Mouse (Mus musculus) liver, embryonic 15.5 days (tissue): ENCODE data around the gene Wtip. TPM values are rescaled to one million over a fixed set of nuclear protein-coding genes. Genes with fewer than 3 reads are reported as not detected.
"Not testable (repeated sequence)": the region's sequence is repeated elsewhere in the genome, so short reads cannot be mapped to it uniquely, and the experiment has no call there.

ENCODE experiments used
- ATAC-seq: fragments of 200-750 bp; cut with Nextera tagmentation; 2 replicates; pipeline ENCODE4 v1.8.0; 2017; ENCODE audit warnings: moderate number of reproducible peaks, mild to moderate bottlenecking, moderate library complexity; ENCODE audit not compliant: insufficient read depth
- H3K27ac ChIP-seq: fragments of 300-500 bp; sonication (generic); replicated peaks from 2 replicates; pipeline ENCODE4 v1.5.1; 2015; ENCODE audit warnings: mild to moderate bottlenecking, inconsistent platforms
- H3K27me3 ChIP-seq: fragments of 300-500 bp; sonication (generic); 2 replicates; pipeline ENCODE4 v1.6.1; 2015; ENCODE audit warnings: mild to moderate bottlenecking, inconsistent platforms
- H3K36me3 ChIP-seq: fragments of 300-500 bp; sonication (generic); replicated peaks from 2 replicates; pipeline ENCODE4 v1.6.1; 2015; ENCODE audit warnings: moderate library complexity, mild to moderate bottlenecking, inconsistent platforms
- H3K4me1 ChIP-seq: fragments of 300-500 bp; sonication (generic); replicated peaks from 2 replicates; pipeline ENCODE4 v1.6.1; 2015; ENCODE audit warnings: inconsistent platforms
- H3K4me2 ChIP-seq: fragments of 300-500 bp; sonication (generic); 2 replicates; pipeline ENCODE4 v1.6.1; 2015; ENCODE audit warnings: moderate library complexity, mild to moderate bottlenecking, inconsistent platforms
- H3K4me3 ChIP-seq: fragments of 300-500 bp; sonication (generic); replicated peaks from 2 replicates; pipeline ENCODE4 v1.5.1; 2015; ENCODE audit warnings: mild to moderate bottlenecking, inconsistent platforms
- H3K9ac ChIP-seq: fragments of 300-500 bp; sonication (generic); 2 replicates; pipeline ENCODE4 v1.6.1; 2015; ENCODE audit warnings: moderate library complexity, mild to moderate bottlenecking, inconsistent platforms
- H3K9me3 ChIP-seq: fragments of 300-500 bp; sonication (generic); replicated peaks from 2 replicates; pipeline ENCODE4 v1.6.1; 2016; ENCODE audit warnings: inconsistent platforms
- WGBS: fragments of 180-500 bp; shearing (Covaris S2); methylation state at CpG from one replicate; pipeline ENCODE4 v1.1.7; 2015; ENCODE audit warnings: mixed read lengths; ENCODE audit not compliant: insufficient replicate concordance; 5-methylcytosine and 5-hydroxymethylcytosine counted together
- polyA plus RNA-seq: library from polyadenylated mRNA; unstranded; fragments of >200 nt; fragmentation: Nextera tagmentation; extraction: Ambion mirVana; gene quantifications from 2 replicates; pipeline ENCODE4 v1.2.1, GENCODE M21; 2015

Gene Wtip
- polyA plus RNA-seq, 1 experiment from 2014 or later = 0.33 TPM

DNA sequence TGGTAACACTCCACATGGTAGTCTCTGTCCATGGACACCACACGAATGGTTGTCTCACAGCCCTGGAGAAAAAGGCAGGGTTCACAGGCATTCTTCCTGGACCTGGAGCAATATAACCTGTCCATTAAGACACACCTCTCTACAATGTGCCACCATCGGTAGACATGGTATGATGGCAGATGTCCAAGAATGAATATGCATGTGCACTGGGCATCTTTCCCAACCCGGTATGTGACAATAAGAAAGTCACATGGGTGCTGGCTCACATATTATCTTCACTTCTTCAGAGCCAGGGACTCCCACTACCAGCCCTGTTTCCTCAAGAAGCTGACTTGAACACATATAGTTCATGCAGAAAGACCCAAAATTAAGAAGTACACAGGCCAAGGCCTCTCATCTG lies 16.5 kb downstream of the Wtip start:
- H3K27me3 ChIP-seq = no peaks in the 10 kb centered on the region
- peaks cover 12% of the 10 kb centered on the region; the same call in 1 of the 2 replicates for H3K36me3 ChIP-seq
- H3K9me3 ChIP-seq = no peaks in the 10 kb centered on the region
- H3K4me1 ChIP-seq = no peaks in the 10 kb centered on the region
- no peak overlapping the region for H3K9ac ChIP-seq
- H3K4me2 ChIP-seq = no peak overlapping the region
- no peak overlapping the region for H3K4me3 ChIP-seq
- no peak for ATAC-seq
- 67% methylated on average over 3 of the region's 3 CpGs for WGBS
- no peak overlapping the region for H3K27ac ChIP-seq

GRCm38 (mm10) chr7:34109190-34109589 lies 23.9 kb downstream of the Wtip start:
- no peak for ATAC-seq
- Histone ChIP-seq H3K27ac (no peak overlapping the region), H3K9ac (no peak overlapping the region), H3K9me3 (no peaks in the 10 kb centered on the region), H3K4me3 (no peak overlapping the region), H3K4me2 (no peak overlapping the region), H3K27me3 (no peaks in the 10 kb centered on the region), H3K4me1 (no peaks in the 10 kb centered on the region), H3K36me3 (peaks cover 11% of the 10 kb centered on the region; the same call in 1 of the 2 replicates)
- WGBS = 72% methylated on average over 5 of the region's 5 CpGs

- no peak for ATAC-seq
- no peak overlapping the region for H3K27ac ChIP-seq
- no peaks in the 10 kb centered on the region for H3K4me1 ChIP-seq
- no peak overlapping the region for H3K9ac ChIP-seq
- no peaks in the 10 kb centered on the region for H3K27me3 ChIP-seq
- no peak overlapping the region for H3K4me2 ChIP-seq
- H3K36me3 ChIP-seq = no peaks in the 10 kb centered on the region
- H3K4me3 ChIP-seq = no peak overlapping the region
- no peaks in the 10 kb centered on the region for H3K9me3 ChIP-seq
Observed at GRCm38 (mm10) chr7:34101276-34101675, 31.8 kb downstream of the Wtip start.

GRCm38 (mm10) chr7:34100002-34100401 lies 33.1 kb downstream of the Wtip start:
- Histone ChIP-seq H3K36me3 (no peaks in the 10 kb centered on the region), H3K27me3 (no peaks in the 10 kb centered on the region), H3K4me2 (no peak overlapping the region), H3K9me3 (no peaks in the 10 kb centered on the region), H3K27ac (no peak overlapping the region), H3K9ac (no peak overlapping the region), H3K4me3 (no peak overlapping the region), H3K4me1 (no peaks in the 10 kb centered on the region)
- no peak for ATAC-seq
- 40% methylated on average over 2 of the region's 2 CpGs for WGBS

- Histone ChIP-seq H3K4me3 (no peak within 1 kb of the TSS), H3K9me3 (no peaks in the 10 kb centered on the region), H3K36me3 (no peaks in the 10 kb centered on the region), H3K4me2 (no peak within 1 kb of the TSS), H3K9ac (no peak within 1 kb of the TSS), H3K27ac (no peak within 1 kb of the TSS), H3K4me1 (no peaks in the 10 kb centered on the region), H3K27me3 (no peaks in the 10 kb centered on the region)
- ATAC-seq = no peak
- 40% methylated on average over 3 of the region's 3 CpGs for WGBS
Observed at GRCm38 (mm10) chr7:34094911-34095481, 38.1 kb downstream of the Wtip start, which contains the start of gene Scgb1b30. Gene Scgb1b30, plus strand, starts transcription at chr7:34095431.

GRCm38 (mm10) chr7:34068132-34068531 lies 64.9 kb downstream of the Wtip start:
- H3K36me3 ChIP-seq, H3K4me1 ChIP-seq, H3K27me3 ChIP-seq, H3K9ac ChIP-seq, H3K27ac ChIP-seq, H3K4me2 ChIP-seq, H3K4me3 ChIP-seq, ATAC-seq, H3K9me3 ChIP-seq: not testable (repeated sequence)
- WGBS = 57% methylated on average over 5 of the region's 5 CpGs

Other genes with a start within 250 kb of the Wtip start
- gene Scgb2b26, start 188.2 kb downstream of the Wtip start, polyA plus RNA-seq = not detected in 2 replicates
- not detected in 2 replicates for gene Scgb2b27, start 119.3 kb downstream of the Wtip start, polyA plus RNA-seq
- gene Scgb1b27, start 111.8 kb downstream of the Wtip start, polyA plus RNA-seq = not detected in 2 replicates
- not detected in 2 replicates for gene Scgb1b30, start 37.8 kb downstream of the Wtip start, polyA plus RNA-seq
- 84.9 and 87.8 TPM in 2 replicates for gene Uba2, start 36.3 kb upstream of the Wtip start, polyA plus RNA-seq
- 20.9 and 26.0 TPM in 2 replicates for gene Pdcd2l, start 63.4 kb upstream of the Wtip start, polyA plus RNA-seq
- gene Gpi1, start 97.1 kb upstream of the Wtip start, polyA plus RNA-seq = 149 and 159 TPM in 2 replicates
- not detected in 2 replicates for gene Gm6096, start 117.8 kb upstream of the Wtip start, polyA plus RNA-seq
- 12.9 and 14.4 TPM in 2 replicates for gene 4931406P16Rik, start 180.3 kb upstream of the Wtip start, polyA plus RNA-seq